Mouse (Mus musculus) limb, embryonic 11.5 days (tissue): ENCODE measurements around the gene Rtn4. TPM values are rescaled to one million over a fixed set of nuclear protein-coding genes. Genes with fewer than 3 reads are reported as not detected.

Experiments used
- ATAC-seq: fragments of 200-750 bp; cut with Nextera tagmentation; 2 replicates; pipeline ENCODE4 v1.8.0; 2017; ENCODE audit warnings: low read depth; ENCODE audit not compliant: insufficient number of reproducible peaks, low FRiP score, low TSS enrichment
- DNase-seq: peaks from one replicate; pipeline ENCODE4 v3.0.0-alpha.2; 2015; ENCODE audit warnings: low spot score
- H3K27ac ChIP-seq: fragments of 300-500 bp; sonication (generic); replicated peaks from 2 replicates; pipeline ENCODE4 v1.5.1; 2014; ENCODE audit warnings: low read depth, mild to moderate bottlenecking, low read length
- H3K27me3 ChIP-seq: fragments of 300-500 bp; sonication (generic); 2 replicates; pipeline ENCODE4 v1.6.1; 2014; ENCODE audit warnings: mild to moderate bottlenecking, low read length, mixed read lengths; ENCODE audit not compliant: control insufficient read depth, insufficient read depth
- H3K36me3 ChIP-seq: fragments of 300-500 bp; sonication (generic); 2 replicates; pipeline ENCODE4 v1.6.1; 2014; ENCODE audit warnings: mild to moderate bottlenecking, low read length, moderate library complexity, mixed read lengths; ENCODE audit not compliant: control insufficient read depth, insufficient read depth
- H3K4me1 ChIP-seq: fragments of 300-500 bp; sonication (generic); 2 replicates; pipeline ENCODE4 v1.6.1; 2014; ENCODE audit warnings: low read length, mixed read lengths; ENCODE audit not compliant: control insufficient read depth, insufficient read depth
- H3K4me2 ChIP-seq: fragments of 300-500 bp; sonication (generic); 2 replicates; pipeline ENCODE4 v1.6.1; 2014; ENCODE audit warnings: low read depth, mild to moderate bottlenecking, moderate library complexity; ENCODE audit not compliant: severe bottlenecking
- H3K4me3 ChIP-seq: fragments of 300-500 bp; sonication (generic); 2 replicates; pipeline ENCODE4 v1.5.1; 2014; ENCODE audit warnings: low read depth, low read length
- H3K9ac ChIP-seq: fragments of 300-500 bp; sonication (generic); 2 replicates; pipeline ENCODE4 v1.6.1; 2014; ENCODE audit warnings: mild to moderate bottlenecking, low read length
- H3K9me3 ChIP-seq: fragments of 300-500 bp; sonication (generic); 2 replicates; pipeline ENCODE4 v1.6.1; 2016; ENCODE audit warnings: low read length; ENCODE audit not compliant: control insufficient read depth
- WGBS: fragments of 180-500 bp; shearing (Covaris S2); extraction: QIAGEN DNeasy Blood & Tissue Kit; methylation state at CpG from one replicate; pipeline ENCODE4 v1.1.7; 2014; 5-methylcytosine and 5-hydroxymethylcytosine counted together
- polyA plus RNA-seq: library from polyadenylated mRNA; unstranded; fragments of >200 nt; fragmentation: Nextera tagmentation; extraction: Ambion mirVana; gene quantifications from 2 replicates; pipeline ENCODE4 v1.2.1, GENCODE M21; 2014

The Rtn4 gene
- polyA plus RNA-seq, 1 experiment from 2014 or later = 60.7 TPM

DNA sequence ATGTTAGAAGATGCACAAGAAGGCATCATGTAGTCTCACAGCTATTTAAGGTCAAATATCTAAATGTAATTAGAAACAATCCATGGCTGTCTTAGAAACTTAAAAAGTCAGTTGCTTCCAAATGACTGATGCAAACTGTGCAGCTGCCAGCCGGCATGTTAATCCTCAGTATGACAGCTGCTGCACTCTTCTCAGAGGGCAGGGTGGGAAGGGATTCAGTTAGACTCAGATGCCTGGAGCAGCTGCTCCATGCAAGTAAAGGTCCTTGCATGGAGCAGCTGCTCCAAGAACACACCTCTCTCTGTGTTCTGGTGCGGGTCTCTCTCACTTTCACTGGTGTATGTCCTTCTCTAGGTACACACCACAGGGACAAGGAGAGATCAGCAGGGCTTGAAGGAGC lies 81.5 kb downstream of the Rtn4 start:
- ATAC-seq (peak; percentile 65; the same call in 1 of the 2 replicates), DNase-seq (no peak)
- H3K4me1 ChIP-seq = no peaks in the 10 kb centered on the region
- H3K9ac ChIP-seq = no peak overlapping the region
- no peak overlapping the region for H3K4me2 ChIP-seq
- 61% methylated on average over 2 of the region's 2 CpGs for WGBS
- H3K36me3 ChIP-seq = no peaks in the 10 kb centered on the region
- no peaks in the 10 kb centered on the region for H3K9me3 ChIP-seq
- H3K4me3 ChIP-seq = no peak overlapping the region
- no peak overlapping the region for H3K27ac ChIP-seq
- H3K27me3 ChIP-seq = no peaks in the 10 kb centered on the region

DNA sequence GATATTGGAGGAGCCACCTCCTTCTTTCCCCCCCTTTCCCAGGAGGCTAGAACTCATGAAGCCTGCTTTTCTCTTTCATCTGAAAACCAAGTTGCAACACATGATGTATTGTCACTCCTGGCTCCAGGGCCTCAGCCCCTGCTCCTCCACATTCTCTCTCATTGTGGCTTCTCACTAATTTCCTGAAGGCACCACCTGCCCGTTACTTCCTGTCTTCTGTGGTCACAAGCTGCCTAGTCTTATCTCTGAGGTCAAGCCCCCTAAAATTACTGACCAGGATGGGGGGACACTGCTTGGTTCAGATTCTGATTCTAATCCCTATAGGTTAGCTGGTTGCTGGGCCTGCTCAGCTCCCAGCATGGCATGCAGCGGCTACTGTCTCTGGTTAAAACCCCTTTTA lies 82.0 kb downstream of the Rtn4 start:
- no peak for ATAC-seq

DNA sequence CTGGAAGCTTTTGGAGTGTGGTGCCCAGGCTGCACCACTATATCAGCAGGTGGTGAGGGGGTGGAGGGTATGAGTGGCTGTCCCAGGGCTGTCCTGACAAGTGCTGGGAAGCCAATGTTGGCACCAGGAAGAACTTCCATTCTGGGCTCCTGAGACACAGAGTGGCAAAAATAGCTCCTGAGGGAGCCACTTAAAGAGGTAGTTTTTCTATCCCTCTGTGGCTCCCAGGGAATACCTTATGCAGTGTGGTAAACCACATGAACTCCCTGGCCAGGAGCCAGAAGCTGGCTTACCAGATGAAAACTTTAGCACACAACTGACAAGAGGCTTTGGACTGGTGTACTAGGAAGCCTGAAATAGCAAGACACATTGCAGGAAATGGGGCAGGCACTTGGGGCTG lies 85.2 kb downstream of the Rtn4 start:
- no peaks in the 10 kb centered on the region for H3K36me3 ChIP-seq
- ATAC-seq = no peak
- no peaks in the 10 kb centered on the region for H3K9me3 ChIP-seq
- DNase-seq = no peak
- H3K4me3 ChIP-seq = no peak overlapping the region
- H3K4me1 ChIP-seq = no peaks in the 10 kb centered on the region
- no peaks in the 10 kb centered on the region for H3K27me3 ChIP-seq
- no peak overlapping the region for H3K4me2 ChIP-seq
- no peak overlapping the region for H3K27ac ChIP-seq
- H3K9ac ChIP-seq = no peak overlapping the region

More for the DNA sequence above, 82.0 kb downstream of the Rtn4 start:
- no peaks in the 10 kb centered on the region for H3K4me1 ChIP-seq
- WGBS = 55% methylated on average over 2 of the region's 2 CpGs
- H3K27me3 ChIP-seq = no peaks in the 10 kb centered on the region
- no peak overlapping the region for H3K9ac ChIP-seq
- no peak overlapping the region for H3K27ac ChIP-seq
- no peaks in the 10 kb centered on the region for H3K9me3 ChIP-seq
- no peak overlapping the region for H3K4me3 ChIP-seq
- no peaks in the 10 kb centered on the region for H3K36me3 ChIP-seq
- no peak for DNase-seq
- H3K4me2 ChIP-seq = no peak overlapping the region

DNA sequence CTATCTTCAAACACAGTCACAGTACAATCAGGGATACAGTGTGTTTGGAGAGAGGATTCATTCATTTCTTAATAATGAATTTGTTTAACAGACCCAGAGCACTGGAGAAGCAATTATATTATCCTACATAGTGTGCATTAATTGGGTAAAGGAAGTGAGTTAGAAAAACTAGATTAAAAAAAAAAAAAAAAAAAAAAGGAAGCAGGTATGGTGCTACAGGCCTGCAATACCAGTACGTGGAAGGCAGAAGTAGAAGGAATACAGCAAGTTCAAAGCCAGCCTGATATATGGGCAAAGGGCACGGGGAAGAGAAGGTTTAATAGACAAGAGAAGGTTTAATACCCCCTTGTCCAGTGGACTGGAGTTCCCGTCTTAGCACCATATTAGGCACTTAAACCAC lies 86.2 kb downstream of the Rtn4 start:
- no peak for DNase-seq
- H3K4me1 ChIP-seq = no peaks in the 10 kb centered on the region
- H3K36me3 ChIP-seq = no peaks in the 10 kb centered on the region
- H3K9me3 ChIP-seq = no peaks in the 10 kb centered on the region
- ATAC-seq = no peak
- H3K27me3 ChIP-seq = no peaks in the 10 kb centered on the region
- H3K4me3 ChIP-seq = no peak overlapping the region
- no peak overlapping the region for H3K27ac ChIP-seq
- H3K9ac ChIP-seq = no peak overlapping the region
- 71% methylated on average over 3 of the region's 3 CpGs for WGBS
- no peak overlapping the region for H3K4me2 ChIP-seq

DNA sequence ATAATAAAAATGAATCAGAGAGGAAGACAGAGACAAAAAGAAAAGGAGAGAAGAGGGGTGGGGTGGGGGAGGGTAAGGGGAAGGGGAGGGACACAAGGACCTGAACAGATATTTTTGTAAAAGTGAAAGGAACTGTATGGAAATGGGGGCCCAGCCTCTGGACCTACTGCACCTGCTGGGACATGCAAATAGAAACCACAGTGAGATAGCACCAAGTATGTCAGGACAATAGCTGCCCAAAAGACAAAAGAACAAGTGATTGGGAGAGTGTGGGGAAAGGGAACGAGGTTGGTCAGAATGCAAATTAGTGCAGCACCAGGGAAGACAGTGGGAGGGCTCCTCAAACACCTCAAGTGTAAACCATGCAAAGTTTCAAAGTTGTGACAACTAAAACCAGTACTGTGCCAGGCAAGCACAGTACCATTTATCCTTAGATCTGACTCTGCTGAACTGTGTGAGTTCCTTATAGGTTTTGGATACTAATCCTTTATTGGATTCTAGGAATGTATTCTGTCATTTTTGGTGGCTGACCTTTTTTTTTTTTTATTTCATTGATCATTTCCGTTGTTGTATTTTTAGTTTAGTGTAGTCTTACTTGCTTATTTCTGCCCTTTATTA lies 86.8 kb downstream of the Rtn4 start:
- Histone ChIP-seq H3K9me3 (no peaks in the 10 kb centered on the region), H3K36me3 (no peaks in the 10 kb centered on the region), H3K27me3 (no peaks in the 10 kb centered on the region), H3K4me3 (no peak overlapping the region), H3K27ac (no peak overlapping the region), H3K4me2 (no peak overlapping the region), H3K4me1 (no peaks in the 10 kb centered on the region), H3K9ac (no peak overlapping the region)
- ATAC-seq (no peak), DNase-seq (no peak)
- WGBS = 57% methylated on average over 2 of the region's 2 CpGs

DNA sequence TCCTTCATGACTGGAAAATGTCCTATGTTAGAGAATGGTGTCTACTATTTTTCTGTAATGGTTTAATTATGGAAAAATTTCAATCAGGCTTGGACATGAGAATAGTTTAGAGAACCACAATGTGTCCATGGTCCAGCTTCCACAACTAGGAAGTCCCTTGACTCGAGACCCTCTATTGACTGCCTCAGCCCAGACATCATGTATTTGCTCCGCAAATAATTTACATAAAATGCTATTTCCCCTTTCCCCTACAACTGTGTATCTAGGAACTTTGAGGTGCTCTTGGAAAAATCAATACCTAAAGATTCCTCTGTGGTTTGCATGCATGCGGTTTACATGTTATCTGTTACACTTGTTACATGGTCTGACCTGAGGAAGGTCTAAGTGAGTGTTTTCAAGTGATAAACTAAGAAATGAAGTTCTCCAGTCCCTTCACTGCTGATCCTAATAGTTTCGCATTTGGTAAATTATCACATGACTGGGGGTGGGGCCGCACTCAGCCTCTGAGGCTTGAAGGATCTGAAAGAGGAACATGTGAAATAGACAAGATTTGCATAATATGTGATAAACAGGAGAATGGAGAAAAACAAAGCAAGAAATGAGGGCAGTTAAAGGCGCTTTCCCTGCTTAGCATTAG lies 94.0 kb downstream of the Rtn4 start:
- no peaks in the 10 kb centered on the region for H3K9me3 ChIP-seq
- H3K4me2 ChIP-seq = no peak overlapping the region
- WGBS = 85% methylated on average over 6 of the region's 6 CpGs
- no peaks in the 10 kb centered on the region for H3K27me3 ChIP-seq
- no peak overlapping the region for H3K27ac ChIP-seq
- no peaks in the 10 kb centered on the region for H3K4me1 ChIP-seq
- no peak overlapping the region for H3K9ac ChIP-seq
- H3K36me3 ChIP-seq = no peaks in the 10 kb centered on the region
- H3K4me3 ChIP-seq = no peak overlapping the region
- DNase-seq (no peak), ATAC-seq (no peak)

DNA sequence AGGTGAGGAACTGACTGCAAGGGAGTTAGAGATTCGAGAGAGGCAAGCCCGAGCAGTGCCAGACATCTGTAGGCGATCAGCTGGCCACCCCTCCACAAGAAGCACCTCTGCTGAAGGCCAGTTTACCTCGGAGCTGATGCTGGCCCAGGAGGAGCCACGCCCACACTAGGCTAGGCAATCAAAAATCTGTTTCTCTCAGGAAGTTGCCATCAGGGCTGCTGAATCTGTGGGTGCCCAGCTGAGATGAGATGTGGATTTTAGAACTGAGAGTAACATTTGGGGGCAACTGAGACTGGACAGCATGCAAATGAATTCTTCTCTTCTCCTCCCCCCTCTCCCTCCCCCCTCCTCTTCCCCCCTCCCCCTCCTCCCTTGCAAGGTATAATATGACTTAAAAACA lies 94.7 kb downstream of the Rtn4 start:
- H3K27ac ChIP-seq = no peak overlapping the region
- ATAC-seq = 0 out of 2 replicates have a peak, but pooled peaks have one; percentile 35
- no peak overlapping the region for H3K4me2 ChIP-seq

DNA sequence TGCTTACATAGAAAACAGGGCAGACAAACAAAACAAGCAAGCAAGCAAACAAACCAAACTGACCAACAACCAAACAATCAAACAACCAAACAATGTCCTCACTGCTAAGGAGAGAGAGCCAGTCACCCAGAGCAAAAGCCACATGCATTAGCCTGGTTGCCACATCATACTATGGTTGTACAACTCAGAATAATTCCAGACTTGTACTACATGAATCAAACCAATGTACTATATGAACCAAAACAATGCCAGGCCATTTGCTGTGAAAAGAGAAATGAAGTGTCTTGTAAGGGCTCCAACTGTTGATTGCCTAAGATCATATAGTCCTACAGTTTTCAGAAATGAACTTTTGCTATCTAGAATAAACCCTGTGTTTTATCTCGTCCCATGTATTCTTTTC lies 95.8 kb downstream of the Rtn4 start:
- H3K4me1 ChIP-seq = no peaks in the 10 kb centered on the region
- no peak overlapping the region for H3K4me2 ChIP-seq
- no peak overlapping the region for H3K9ac ChIP-seq
- ATAC-seq = no peak
- no peaks in the 10 kb centered on the region for H3K27me3 ChIP-seq
- H3K9me3 ChIP-seq = no peaks in the 10 kb centered on the region
- DNase-seq = no peak
- 58% methylated on average over 1 of the region's 1 CpGs for WGBS
- no peak overlapping the region for H3K27ac ChIP-seq
- H3K36me3 ChIP-seq = no peaks in the 10 kb centered on the region
- H3K4me3 ChIP-seq = no peak overlapping the region

More for the DNA sequence above, 94.7 kb downstream of the Rtn4 start:
- H3K9ac ChIP-seq = no peak overlapping the region
- WGBS = 13% methylated on average over 5 of the region's 5 CpGs
- H3K9me3 ChIP-seq = no peaks in the 10 kb centered on the region
- no peaks in the 10 kb centered on the region for H3K27me3 ChIP-seq
- no peaks in the 10 kb centered on the region for H3K36me3 ChIP-seq
- no peak overlapping the region for H3K4me3 ChIP-seq
- DNase-seq = peak; percentile 25
- no peaks in the 10 kb centered on the region for H3K4me1 ChIP-seq
